Mouse (Mus musculus) midbrain, embryonic 11.5 days (tissue): ENCODE measurements at regions not wholly inside any gene's neighbourhood (a gene's known extent, or its start where the extent isn't known, plus 50 kb on each side); places are given as distances from the start of the nearest gene placed in this dataset.

Experiments used
- ATAC-seq: fragments of 200-750 bp; cut with Nextera tagmentation; 2 replicates; pipeline ENCODE4 v1.8.0; 2017; ENCODE audit warnings: moderate TSS enrichment, moderate library complexity; ENCODE audit not compliant: low FRiP score
- DNase-seq: peaks from one replicate; pipeline ENCODE4 v3.0.0; 2015; ENCODE audit warnings: low spot score; ENCODE audit errors: missing footprints
- H3K27ac ChIP-seq: fragments of 300-500 bp; sonication (generic); 2 replicates; pipeline ENCODE4 v1.5.1; 2014; ENCODE audit warnings: low read depth, low read length
- H3K27me3 ChIP-seq: fragments of 300-500 bp; sonication (generic); 2 replicates; pipeline ENCODE4 v1.6.1; 2014; ENCODE audit warnings: mild to moderate bottlenecking, low read length, moderate library complexity, mixed read lengths; ENCODE audit not compliant: control insufficient read depth, insufficient read depth
- H3K36me3 ChIP-seq: fragments of 300-500 bp; sonication (generic); 2 replicates; pipeline ENCODE4 v1.6.1; 2014; ENCODE audit warnings: mild to moderate bottlenecking, low read length, moderate library complexity, mixed read lengths; ENCODE audit not compliant: control insufficient read depth, insufficient read depth
- H3K4me1 ChIP-seq: fragments of 300-500 bp; sonication (generic); 2 replicates; pipeline ENCODE4 v1.6.1; 2014; ENCODE audit warnings: low read length; ENCODE audit not compliant: control insufficient read depth, insufficient read depth
- H3K4me2 ChIP-seq: fragments of 300-500 bp; sonication (generic); 2 replicates; pipeline ENCODE4 v1.6.1; 2014; ENCODE audit warnings: mild to moderate bottlenecking, moderate library complexity
- H3K4me3 ChIP-seq: fragments of 300-500 bp; sonication (generic); 2 replicates; pipeline ENCODE4 v1.5.1; 2014; ENCODE audit warnings: low read depth, low read length
- H3K9ac ChIP-seq: fragments of 300-500 bp; sonication (generic); 2 replicates; pipeline ENCODE4 v1.6.1; 2014; ENCODE audit warnings: low read length
- H3K9me3 ChIP-seq: fragments of 300-500 bp; sonication (generic); 2 replicates; pipeline ENCODE4 v1.6.1; 2016; ENCODE audit warnings: low read length; ENCODE audit not compliant: control insufficient read depth
- WGBS: fragments of 180-500 bp; shearing (Covaris S2); extraction: QIAGEN DNeasy Blood & Tissue Kit; methylation state at CpG from one replicate; pipeline ENCODE4 v1.1.7; 2014; 5-methylcytosine and 5-hydroxymethylcytosine counted together

GRCm38 (mm10) chr17:82829415-82829814, 385.7 kb upstream of the Pkdcc start:
- Histone ChIP-seq H3K4me3 (no peak overlapping the region), H3K36me3 (no peaks in the 10 kb centered on the region), H3K9ac (no peak overlapping the region), H3K4me1 (no peaks in the 10 kb centered on the region), H3K27me3 (no peaks in the 10 kb centered on the region), H3K4me2 (no peak overlapping the region), H3K9me3 (no peaks in the 10 kb centered on the region), H3K27ac (no peak overlapping the region)
- 98% methylated on average over 2 of the region's 2 CpGs for whole genome bisulfite sequencing
- no peak for ATAC-seq
- peak; percentile 53 for DNase-seq

GRCm38 (mm10) chr17:82834177-82834576, 380.9 kb upstream of the Pkdcc start:
- no peak overlapping the region for H3K9ac ChIP-seq
- H3K9me3 ChIP-seq, result no peaks in the 10 kb centered on the region
- peak; percentile 82 for DNase-seq
- no peak for ATAC-seq
- no peak overlapping the region for H3K4me3 ChIP-seq
- H3K4me2 ChIP-seq, result no peak overlapping the region
- 84% methylated on average over 3 of the region's 3 CpGs for WGBS
- no peaks in the 10 kb centered on the region for H3K4me1 ChIP-seq
- no peaks in the 10 kb centered on the region for H3K27me3 ChIP-seq
- no peaks in the 10 kb centered on the region for H3K36me3 ChIP-seq
- no peak overlapping the region for H3K27ac ChIP-seq

- no peaks in the 10 kb centered on the region for H3K9me3 ChIP-seq
- no peaks in the 10 kb centered on the region for H3K4me1 ChIP-seq
- WGBS, result 86% methylated on average over 3 of the region's 3 CpGs
- DNase-seq, result peak; percentile 79
- no peaks in the 10 kb centered on the region for H3K27me3 ChIP-seq
- H3K4me3 ChIP-seq, result no peak overlapping the region
- H3K9ac ChIP-seq, result no peak overlapping the region
- H3K36me3 ChIP-seq, result no peaks in the 10 kb centered on the region
- no peak overlapping the region for H3K4me2 ChIP-seq
- H3K27ac ChIP-seq, result no peak overlapping the region
- no peak for ATAC-seq
These were observed 379.0 kb upstream of the Pkdcc start for GRCm38 (mm10) chr17:82836115-82836514.

GRCm38 (mm10) chr17:82846776-82847494, 368.2 kb upstream of the Pkdcc start:
- Histone ChIP-seq H3K27ac (no peak overlapping the region), H3K4me1 (no peaks in the 10 kb centered on the region), H3K36me3 (no peaks in the 10 kb centered on the region), H3K4me2 (no peak overlapping the region), H3K9me3 (no peaks in the 10 kb centered on the region), H3K4me3 (no peak overlapping the region), H3K9ac (no peak overlapping the region), H3K27me3 (no peaks in the 10 kb centered on the region)
- no peak for DNase-seq
- 76% methylated on average over 5 of the region's 5 CpGs for WGBS
- ATAC-seq, result no peak

- Histone ChIP-seq H3K4me3 (no peak overlapping the region), H3K9me3 (no peaks in the 10 kb centered on the region), H3K9ac (no peak overlapping the region), H3K4me2 (peak overlapping the region; percentile 17; the same call in 1 of the 2 replicates), H3K27me3 (no peaks in the 10 kb centered on the region), H3K4me1 (no peaks in the 10 kb centered on the region), H3K36me3 (no peaks in the 10 kb centered on the region), H3K27ac (no peak overlapping the region)
- 14% methylated on average over 16 of the region's 16 CpGs for whole genome bisulfite sequencing
- ATAC-seq (peak; percentile 96), DNase-seq (peak; percentile 97)
These were observed 357.6 kb upstream of the Pkdcc start for GRCm38 (mm10) chr17:82857199-82858147.

GRCm38 (mm10) chr17:82860391-82860790, 354.7 kb upstream of the Pkdcc start:
- Histone ChIP-seq H3K27me3 (no peaks in the 10 kb centered on the region), H3K4me2 (no peak overlapping the region), H3K36me3 (no peaks in the 10 kb centered on the region), H3K9ac (no peak overlapping the region), H3K27ac (no peak overlapping the region), H3K4me3 (no peak overlapping the region), H3K4me1 (no peaks in the 10 kb centered on the region), H3K9me3 (no peaks in the 10 kb centered on the region)
- DNase-seq (no peak), ATAC-seq (no peak)
- 83% methylated on average over 5 of the region's 5 CpGs for WGBS

- no peak for ATAC-seq
- no peaks in the 10 kb centered on the region for H3K9me3 ChIP-seq
- no peaks in the 10 kb centered on the region for H3K4me1 ChIP-seq
- no peak overlapping the region for H3K27ac ChIP-seq
- no peak overlapping the region for H3K9ac ChIP-seq
- H3K4me2 ChIP-seq, result no peak overlapping the region
- no peaks in the 10 kb centered on the region for H3K27me3 ChIP-seq
- 91% methylated on average over 5 of the region's 5 CpGs for WGBS
- H3K36me3 ChIP-seq, result no peaks in the 10 kb centered on the region
- H3K4me3 ChIP-seq, result no peak overlapping the region
- no peak for DNase-seq
These were observed 354.1 kb upstream of the Pkdcc start for GRCm38 (mm10) chr17:82860966-82861365.

- WGBS, result 86% methylated on average over 8 of the region's 8 CpGs
- no peaks in the 10 kb centered on the region for H3K27me3 ChIP-seq
- H3K27ac ChIP-seq, result no peak overlapping the region
- no peak overlapping the region for H3K9ac ChIP-seq
- ATAC-seq (no peak), DNase-seq (no peak)
- H3K9me3 ChIP-seq, result no peaks in the 10 kb centered on the region
- H3K4me3 ChIP-seq, result no peak overlapping the region
- H3K4me2 ChIP-seq, result no peak overlapping the region
- no peaks in the 10 kb centered on the region for H3K36me3 ChIP-seq
- no peaks in the 10 kb centered on the region for H3K4me1 ChIP-seq
These were observed 338.0 kb upstream of the Pkdcc start for GRCm38 (mm10) chr17:82877131-82877530.

GRCm38 (mm10) chr17:82900602-82901001, 314.5 kb upstream of the Pkdcc start:
- no peaks in the 10 kb centered on the region for H3K4me1 ChIP-seq
- no peak overlapping the region for H3K27ac ChIP-seq
- DNase-seq (no peak), ATAC-seq (no peak)
- H3K9me3 ChIP-seq, result no peaks in the 10 kb centered on the region
- no peak overlapping the region for H3K4me2 ChIP-seq
- WGBS, result 54% methylated on average over 2 of the region's 2 CpGs
- H3K36me3 ChIP-seq, result no peaks in the 10 kb centered on the region
- no peaks in the 10 kb centered on the region for H3K27me3 ChIP-seq
- H3K4me3 ChIP-seq, result no peak overlapping the region
- H3K9ac ChIP-seq, result no peak overlapping the region
